Mouse (Mus musculus) heart, postnatal 10 days (tissue): ENCODE results near the gene Irf9. TPM values are rescaled to one million over a fixed set of nuclear protein-coding genes. Genes with fewer than 3 reads are reported as not detected.
A peak's percentile ranks its signal among the peaks of the same experiment; 100 is the strongest.

Experiments
- DNase-seq, 2 experiments: peaks; one replicate each; pipeline ENCODE4 v3.0.0; 2021
- intact Hi-C: fragments of 180-260 bp; cut with DNase I; formaldehyde crosslinking; loops from one replicate; pipeline ENCODE4 v1.15.1; 2025
- total RNA-seq, 2 experiments: library from RNA; stranded (reverse); gene quantifications; 2 replicates each; pipeline ENCODE4 v1.2.3; 2021

Gene Irf9
- total RNA-seq = 10 to 100 TPM in 1 of 2 experiments, 1 to 10 TPM in 1; 9.2 to 11.3 TPM

DNA sequence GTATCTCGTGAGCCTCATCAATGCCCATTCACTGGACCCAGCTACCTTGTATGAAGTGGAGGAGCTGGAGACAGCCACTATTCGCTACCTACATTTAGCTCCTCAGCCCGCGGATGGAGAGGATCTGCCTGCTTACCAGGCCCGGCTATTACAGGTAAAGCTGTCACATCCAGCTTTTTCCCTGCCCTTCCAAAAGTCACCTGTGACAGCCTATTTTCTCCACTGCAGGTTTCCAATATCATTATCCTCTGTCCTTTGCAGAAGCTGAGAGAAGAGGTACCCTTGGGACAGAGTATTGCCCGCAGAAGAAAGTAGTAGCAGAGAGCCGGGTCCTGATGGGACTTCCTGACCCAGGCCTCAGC is at the start of gene Irf9:
TSS of gene Irf9 (plus strand) at position 301 of the 362 bp plus-strand sequence.
- DNase-seq = no peak
- intact Hi-C loops = loop anchor here (5.0 kb wide), 1 partner anchor 106 kb away; no protein-coding TSS in a partner anchor

DNA sequence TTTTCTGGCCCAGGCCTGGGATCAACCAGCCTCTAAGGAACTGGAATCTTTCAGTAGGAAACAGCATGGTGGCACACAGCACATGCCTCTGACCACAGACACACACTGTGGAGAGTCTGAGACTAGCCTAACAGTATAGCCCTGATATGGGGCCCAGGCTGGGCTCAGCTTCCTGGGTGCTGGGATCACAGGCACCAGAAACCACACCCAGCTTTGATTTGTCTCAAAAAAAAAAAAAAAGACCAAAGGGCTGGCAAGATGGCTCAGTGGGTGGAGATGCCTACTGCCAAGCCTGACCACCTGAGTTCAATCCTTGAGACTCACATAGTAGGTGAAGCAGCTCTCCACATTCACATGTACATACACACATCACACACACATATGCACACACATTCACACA is 48.7 kb upstream of the Irf9 start:
- intact Hi-C loops = no loop called here
- DNase-seq = no peak

DNA sequence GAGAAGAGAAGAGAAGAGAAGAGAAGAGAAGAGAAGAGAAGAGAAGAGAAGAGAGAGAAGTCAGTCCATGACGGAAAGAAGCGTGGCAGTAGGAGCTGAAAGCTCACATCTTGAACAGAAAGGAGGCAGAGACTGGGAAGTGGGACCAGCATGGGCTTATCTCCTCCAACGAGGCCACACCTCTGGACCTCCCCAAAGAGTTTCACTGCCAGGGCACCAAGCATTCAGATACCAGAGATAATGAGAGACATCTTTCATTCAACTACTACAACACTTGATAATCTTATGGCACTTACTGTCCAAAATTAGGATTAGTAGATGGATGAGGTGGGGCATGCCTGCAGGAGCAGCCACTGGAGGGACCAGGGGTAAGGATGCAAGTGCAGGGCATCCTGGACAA is 47.6 kb upstream of the Irf9 start:
- DNase-seq = no peak
- intact Hi-C loops = no loop called here

DNA sequence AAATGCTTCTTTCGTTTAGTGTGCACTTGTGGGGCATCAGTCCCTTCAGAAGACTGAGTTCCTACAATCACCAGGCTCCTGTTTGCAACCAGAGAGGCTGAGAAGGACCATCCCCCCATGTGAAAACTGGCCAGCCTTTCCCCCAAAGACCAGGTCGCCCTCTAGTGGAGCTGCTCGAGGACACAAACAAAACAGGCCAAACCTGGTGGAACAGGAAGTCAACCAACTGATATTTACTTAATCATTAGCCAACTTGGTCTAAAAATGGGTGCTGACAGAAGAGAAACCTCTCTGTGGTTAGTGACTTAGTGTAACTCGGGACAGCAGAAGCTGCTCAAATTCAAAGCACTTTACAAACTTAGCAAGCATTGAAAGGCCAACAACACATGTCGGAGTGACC is 46.4 kb upstream of the Irf9 start:
- intact Hi-C loops = loop anchor here (1.0 kb wide), 1 partner anchor 60 kb away; no protein-coding TSS in a partner anchor
- DNase-seq = peak; percentile 84 to 94

DNA sequence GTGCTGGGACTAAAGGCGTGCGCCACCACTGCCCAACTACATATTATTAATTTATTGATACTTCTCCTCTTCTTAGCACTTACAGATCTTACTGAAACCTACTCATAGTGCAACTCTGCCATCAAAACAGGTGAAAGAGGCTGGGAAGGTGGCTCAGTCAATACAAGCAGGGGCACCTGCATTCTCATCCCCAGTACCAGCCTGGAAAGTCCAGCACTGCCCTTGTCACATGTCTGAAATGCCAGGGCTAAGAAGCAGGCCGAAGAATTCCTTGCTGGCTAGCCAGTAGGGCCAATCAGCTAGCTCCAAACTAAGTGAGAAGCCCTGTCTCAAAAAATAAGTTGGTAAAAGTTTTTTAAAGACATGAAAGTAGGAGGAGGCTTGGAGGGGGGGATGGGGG is 45.8 kb upstream of the Irf9 start:
- intact Hi-C loops = loop anchor here (1.0 kb wide), 1 partner anchor 60 kb away; no protein-coding TSS in a partner anchor
- DNase-seq = no peak

DNA sequence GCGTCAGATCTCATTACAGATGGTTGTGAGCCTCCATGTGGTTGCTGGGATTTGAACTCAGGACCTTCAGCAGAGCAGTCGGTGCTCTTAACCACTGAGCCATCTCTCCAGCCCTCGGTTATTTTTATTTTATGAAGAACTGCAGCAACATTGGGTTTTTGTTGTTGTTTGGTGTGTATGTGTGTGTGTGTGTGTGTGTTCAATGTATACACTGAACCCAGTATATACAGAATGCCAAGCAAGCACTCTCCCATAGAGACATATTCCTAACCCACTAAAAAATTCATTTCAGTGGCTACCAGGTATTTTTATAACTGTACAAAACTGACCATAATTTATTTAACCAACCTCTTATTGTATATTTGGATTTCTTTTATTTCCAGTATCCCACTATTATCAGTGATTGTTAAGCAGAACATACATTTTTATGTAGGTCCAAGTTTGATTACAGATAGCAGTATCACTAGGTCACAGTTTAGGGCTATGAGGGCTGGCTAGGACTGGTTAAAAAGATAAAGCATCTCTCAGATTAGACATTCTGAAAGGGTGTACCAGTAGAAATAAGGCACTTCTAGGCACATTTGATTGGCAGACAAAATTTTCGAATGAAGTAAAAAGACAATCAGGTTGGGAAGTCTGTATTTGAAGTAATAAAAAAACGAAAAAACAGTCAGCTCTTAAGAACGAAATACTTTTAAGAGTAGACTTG is 44.5 kb upstream of the Irf9 start:
- intact Hi-C loops = no loop called here

DNA sequence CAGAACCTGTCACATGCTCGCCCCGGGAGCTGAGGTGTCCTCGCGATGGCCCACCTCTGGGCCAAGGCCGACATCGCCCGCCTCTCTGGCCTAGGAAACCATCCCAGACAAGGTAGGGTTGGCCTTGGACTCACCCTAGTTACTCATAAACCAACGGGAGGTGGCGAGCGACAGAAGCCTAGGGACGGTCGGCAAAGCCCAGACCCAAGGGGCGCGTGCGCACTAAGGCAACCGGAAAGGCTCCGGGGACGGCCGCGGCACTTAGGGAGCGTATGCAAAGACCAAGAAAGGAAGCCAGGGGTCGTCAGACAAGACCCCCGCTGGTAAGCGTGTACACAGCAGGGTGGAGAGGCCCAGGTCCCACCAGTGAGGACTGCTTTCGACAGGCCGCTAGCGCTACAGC is 43.6 kb upstream of the Irf9 start, which contains the start of gene Dcaf11:
TSS of gene Dcaf11 (plus strand) at position 208 of the 403 bp plus-strand sequence.
- intact Hi-C loops = loop anchor here (1.0 kb wide), 1 partner anchor 45 kb away; no protein-coding TSS in a partner anchor
- peak; percentile 93 to 94 for DNase-seq

More for the DNA sequence above, 44.5 kb upstream of the Irf9 start:
- DNase-seq = no peak

DNA sequence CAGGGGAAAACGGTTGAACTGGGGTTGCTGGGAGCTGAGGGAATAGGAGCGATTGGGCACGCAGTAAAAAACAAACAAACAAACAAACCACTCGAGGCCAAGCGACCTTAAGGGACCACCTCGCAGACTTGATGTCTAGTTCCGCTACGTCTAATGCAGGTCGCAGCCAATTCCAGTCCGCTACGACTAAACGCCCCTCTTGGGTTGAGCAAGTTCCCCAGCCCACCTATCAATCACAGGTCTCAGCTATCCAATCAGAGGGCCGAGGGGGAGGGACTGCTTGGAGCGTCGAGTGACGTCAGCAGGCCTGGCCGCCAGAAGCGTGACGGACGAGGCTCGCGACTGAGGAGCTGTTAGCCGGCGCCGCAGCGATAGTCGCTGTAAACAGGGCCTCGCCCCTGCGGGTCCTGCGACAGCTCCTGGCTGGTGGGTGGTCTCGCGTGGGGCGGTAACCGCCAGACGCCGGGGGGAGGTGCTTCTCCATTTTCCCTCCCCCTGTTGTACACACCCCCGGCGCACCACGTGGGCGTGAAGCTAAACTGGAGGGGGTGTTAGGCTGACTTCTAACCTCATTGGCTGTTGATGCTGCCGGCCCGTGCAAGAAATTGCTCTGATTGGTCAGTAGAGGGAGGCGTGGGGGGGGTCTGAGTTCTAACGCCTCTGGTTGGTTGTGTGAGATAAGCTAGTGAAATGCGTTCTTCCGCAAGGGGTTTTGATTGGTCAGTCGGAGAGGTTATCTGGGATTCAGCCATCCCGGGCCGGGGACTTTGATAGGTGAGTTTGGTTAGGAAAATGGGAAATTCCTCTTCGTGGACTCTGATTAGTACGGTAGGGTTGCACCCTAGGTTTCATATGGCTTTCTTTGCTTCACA is 42.9 kb upstream of the Irf9 start, which contains the start of gene A730061H03Rik:
TSS of gene A730061H03Rik (minus strand) at position 205 of the 872 bp plus-strand sequence.
- peak; percentile 98 for DNase-seq

DNA sequence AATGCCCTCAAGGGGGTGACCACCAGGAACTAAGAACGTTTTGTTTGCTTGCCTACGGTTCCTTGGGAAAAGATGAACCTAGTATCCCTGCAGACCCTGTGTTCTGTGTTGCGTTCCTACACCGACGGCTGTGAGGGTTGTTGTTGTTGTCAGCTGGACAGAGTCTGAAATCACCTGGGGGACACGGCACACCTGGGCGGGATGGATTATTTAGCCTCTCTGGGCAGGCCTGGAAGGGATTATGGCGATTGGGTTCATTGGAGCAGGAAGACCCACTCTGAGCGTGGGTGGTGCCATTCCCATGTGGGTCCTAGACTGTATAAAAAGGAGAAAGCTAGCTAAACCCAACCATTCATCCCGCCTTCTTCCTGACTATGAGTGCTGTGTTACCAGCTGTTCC is 41.5 kb upstream of the Irf9 start:
- intact Hi-C loops = no loop called here

More for the DNA sequence above, 42.9 kb upstream of the Irf9 start, which contains the start of gene A730061H03Rik:
- intact Hi-C loops = loop anchor here (1.0 kb wide), 1 partner anchor 44 kb away; no protein-coding TSS in a partner anchor

DNA sequence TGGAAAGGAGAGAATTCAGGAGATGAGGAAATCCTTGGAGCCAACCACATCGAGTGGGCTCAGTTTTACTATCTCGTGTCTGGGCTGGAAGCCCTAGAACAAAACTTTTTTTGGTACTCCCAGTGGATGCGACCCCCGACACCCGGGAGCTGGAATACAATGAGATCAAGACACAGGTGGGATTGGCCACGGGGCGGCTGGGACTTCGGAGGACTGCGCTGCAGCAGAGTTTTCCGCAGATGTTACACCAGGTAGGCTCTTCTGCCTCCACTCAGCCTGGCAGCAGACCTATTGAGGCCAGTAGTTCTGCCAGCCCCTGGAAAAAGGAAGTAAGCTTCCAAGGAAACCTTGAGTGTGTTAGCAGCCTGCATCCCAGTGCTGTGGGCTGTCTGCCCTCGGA is 40.1 kb upstream of the Irf9 start:
- intact Hi-C loops = no loop called here
- no peak for DNase-seq

More for the DNA sequence above, 41.5 kb upstream of the Irf9 start:
- no peak for DNase-seq

DNA sequence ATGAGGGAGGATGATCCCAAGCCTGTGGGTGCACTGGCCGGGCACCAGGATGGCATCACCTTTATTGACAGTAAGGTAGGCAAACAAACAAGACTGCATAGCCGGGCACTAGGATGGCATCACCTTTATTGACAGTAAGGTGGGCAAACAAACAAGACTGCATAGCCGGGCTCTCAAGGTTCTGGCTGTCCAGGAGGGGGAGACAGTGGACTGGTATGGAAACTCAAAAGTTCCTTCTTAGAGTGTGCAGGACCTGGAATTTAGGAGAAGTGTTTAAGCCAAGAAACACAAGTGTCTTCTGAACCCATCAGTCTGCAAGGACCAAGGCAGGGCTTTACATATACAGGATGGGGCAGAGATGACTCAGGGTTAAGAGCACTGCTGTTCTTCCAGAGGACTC is 37.6 kb upstream of the Irf9 start:
- DNase-seq = no peak
- intact Hi-C loops = no loop called here

DNA sequence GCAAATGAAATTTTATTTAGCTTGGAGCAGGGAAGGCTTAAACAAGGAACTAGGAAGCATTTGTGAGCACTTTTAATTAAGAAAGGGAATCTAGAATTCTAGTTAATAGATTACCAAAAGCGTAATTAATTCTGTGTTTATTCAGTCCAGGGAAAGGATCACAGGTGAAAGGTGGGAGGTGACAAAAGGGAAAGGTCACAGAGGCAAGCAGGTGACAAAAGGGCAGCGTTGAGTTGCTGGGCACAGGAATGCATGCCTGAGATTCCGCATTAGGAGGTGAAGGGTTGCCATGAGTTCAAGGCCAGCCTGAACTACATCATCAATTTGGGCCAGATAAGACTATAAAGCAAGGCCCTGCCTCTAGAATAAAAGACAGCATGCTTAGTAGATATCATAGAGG is 35.9 kb upstream of the Irf9 start:
- DNase-seq = no peak
- intact Hi-C loops = no loop called here

DNA sequence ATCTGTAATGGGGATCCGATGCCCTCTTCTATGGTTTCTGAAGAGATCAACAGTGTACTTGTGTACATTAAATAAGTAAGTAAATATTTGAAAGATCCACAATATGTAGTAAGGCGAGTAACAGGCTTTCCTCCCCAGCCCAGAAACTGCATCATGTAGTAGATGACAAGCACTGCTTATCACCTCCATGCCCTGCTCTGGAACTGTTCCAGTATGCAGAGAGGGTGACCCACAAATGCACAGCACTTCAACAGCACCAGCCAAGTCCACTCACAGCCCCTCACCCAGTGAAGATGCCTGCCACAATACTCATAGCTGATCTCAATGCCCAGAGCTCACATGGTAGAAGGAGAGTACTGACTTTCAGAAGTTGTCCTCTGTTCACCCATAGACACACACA is 32.8 kb upstream of the Irf9 start:
- DNase-seq = no peak
- intact Hi-C loops = no loop called here

DNA sequence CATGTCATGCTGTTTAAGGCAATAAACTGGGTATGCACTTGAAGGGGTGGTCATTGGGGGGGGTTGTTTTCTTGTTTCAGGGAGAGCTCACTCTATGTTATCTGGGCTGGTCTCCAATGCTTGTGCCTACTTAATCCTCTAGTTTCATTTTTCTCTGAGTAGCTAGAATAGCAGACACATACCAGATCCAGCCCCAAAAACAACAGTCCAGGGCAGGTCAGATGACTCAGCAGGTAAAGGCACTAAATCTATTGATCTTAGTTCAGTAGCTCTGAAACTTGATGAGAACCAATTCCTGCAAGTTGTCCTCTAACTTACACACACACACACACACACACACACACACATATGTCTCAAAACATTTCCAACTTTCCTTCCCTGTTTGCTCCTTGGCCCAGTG is 31.6 kb upstream of the Irf9 start:
- intact Hi-C loops = no loop called here
- DNase-seq = no peak

DNA sequence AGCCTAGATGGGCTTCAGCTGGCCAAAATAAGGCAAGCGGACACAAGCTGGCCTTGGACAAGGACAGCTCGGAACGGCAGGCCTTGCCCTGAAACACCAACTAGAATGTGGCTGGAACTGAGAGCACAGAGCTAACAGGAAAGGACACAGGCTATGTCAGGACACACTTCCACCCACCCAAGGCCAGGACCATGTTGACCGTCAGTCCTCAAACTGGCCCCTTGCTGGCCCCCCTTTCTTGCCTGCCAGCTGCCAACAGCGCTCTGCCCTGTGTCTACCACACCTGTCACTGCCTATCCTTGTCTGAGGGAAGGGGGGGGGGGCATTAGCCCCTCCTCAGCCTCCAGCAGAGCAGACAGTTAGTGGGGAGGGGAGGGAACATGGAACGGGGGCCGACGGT is 28.1 kb upstream of the Irf9 start, which contains the start of gene Fitm1:
TSS of gene Fitm1 (plus strand) at position 316 of the 400 bp plus-strand sequence.
- peak; percentile 82 to 83 for DNase-seq
- intact Hi-C loops = no loop called here

DNA sequence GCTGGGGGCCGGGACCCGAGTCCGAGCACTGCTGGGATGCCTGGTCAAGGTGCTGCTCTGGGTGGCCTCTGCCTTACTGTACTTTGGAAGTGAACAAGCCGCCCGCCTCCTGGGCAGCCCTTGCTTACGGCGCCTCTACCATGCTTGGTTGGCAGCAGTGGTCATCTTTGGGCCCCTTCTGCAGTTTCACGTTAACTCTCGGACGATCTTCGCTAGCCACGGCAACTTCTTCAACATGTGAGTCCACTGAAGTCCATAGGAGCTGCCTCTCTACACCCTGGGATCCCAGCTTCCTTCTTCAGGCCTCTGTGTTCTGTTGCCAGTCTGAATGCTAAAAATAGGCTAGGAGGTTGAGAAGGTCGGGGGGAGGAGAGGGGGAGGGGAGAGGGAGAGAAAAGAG is 27.7 kb upstream of the Irf9 start:
- intact Hi-C loops = no loop called here
- DNase-seq = peak in 1 of 2 experiments; percentile 54

DNA sequence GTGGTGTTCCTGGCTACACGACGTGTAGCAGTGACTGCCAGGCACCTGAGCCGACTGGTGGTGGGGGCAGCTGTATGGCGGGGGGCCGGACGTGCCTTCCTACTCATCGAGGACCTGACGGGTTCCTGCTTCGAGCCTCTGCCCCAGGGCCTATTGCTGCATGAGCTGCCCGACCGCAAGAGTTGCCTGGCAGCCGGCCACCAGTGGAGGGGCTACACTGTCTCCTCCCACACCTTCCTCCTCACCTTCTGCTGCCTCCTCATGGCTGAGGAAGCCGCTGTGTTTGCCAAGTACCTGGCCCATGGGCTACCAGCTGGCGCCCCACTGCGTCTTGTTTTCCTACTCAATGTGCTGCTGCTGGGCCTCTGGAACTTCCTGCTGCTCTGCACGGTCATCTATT is 27.0 kb upstream of the Irf9 start:
- intact Hi-C loops = no loop called here
- DNase-seq = peak; percentile 42 to 52

DNA sequence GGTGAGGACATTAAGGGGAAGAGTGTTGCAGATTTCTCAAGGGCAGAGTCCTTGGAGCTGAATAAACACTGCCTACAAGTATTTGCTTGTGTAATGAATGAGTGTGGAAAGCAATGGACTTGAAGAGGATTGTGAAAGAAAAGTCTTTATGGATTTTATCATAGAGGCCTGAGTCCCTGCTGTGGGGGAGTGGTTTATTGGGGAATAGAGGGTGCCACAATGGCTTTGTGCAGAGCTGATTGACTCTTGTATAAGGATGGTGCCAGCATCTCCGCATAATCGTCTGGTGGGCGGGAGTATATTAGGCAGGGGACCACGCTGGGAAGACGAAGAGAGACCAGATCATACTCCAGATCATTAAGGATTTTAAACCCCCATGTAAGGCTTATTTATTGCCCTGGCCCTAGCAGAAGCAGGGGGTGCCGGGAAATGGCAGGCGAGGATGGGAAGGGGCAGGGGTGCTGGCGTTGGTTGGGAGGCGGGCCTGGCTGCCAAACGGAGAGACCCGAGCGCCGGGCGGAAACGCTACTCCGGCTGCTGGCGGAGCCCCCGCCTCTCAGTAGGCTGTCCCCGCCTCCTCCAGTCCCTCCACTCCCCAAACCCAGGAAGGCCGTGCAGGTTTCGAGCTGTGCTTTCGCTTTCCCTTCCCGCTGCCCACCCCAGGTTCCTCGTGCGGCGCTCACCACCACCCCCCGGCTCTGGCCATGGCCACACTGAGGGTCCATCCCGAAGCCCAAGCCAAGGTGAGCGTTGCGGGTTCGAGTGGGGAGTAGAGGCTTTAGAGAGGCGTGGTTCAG is 25.3 kb upstream of the Irf9 start, which contains the start of gene Psme1:
TSS of gene Psme1 (plus strand) at position 253 of the 797 bp plus-strand sequence.
- peak; percentile 81 to 88 for DNase-seq
- intact Hi-C loops = no loop called here

DNA sequence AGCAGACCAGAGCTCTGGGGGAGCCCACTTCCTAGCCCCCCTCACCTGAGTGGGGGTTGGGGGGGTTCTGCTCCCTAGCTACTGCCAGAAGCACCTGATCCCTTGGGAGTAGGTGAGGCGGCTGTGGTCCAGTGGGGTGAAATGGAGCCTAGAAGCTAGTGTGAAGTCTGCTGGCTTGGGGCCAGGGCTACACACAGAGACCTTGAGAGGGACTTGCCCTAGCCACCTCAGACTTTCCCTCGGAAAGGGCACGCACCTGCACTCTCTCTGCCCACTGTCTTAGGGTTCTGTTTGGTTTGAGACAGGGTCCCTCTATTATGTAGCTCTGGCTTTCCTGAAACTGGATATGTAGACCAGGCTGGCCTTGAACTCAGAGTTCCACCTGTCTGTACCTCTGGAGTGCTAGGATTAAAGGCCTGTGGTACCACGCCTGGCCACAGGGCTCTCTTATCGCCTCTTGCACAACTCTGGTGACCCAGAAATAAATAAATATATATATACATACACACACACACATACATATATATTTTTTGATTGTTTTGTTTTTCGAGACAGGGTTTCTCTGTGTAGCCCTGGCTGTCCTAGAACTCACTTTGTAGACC is 24.6 kb upstream of the Irf9 start:
- peak; percentile 66 to 77 for DNase-seq
- intact Hi-C loops = no loop called here
